Mouse (Mus musculus) midbrain, postnatal 0 days (tissue): ENCODE measurements around the gene Zfp46. TPM values are rescaled to one million over a fixed set of nuclear protein-coding genes. Genes with fewer than 3 reads are reported as not detected.
A peak's percentile ranks its signal among the peaks of the same experiment; 100 is the strongest.

Experiments
- ATAC-seq: fragments of 200-750 bp; cut with Nextera tagmentation; 2 replicates; pipeline ENCODE4 v1.8.0; 2017; ENCODE audit warnings: moderate number of reproducible peaks, mild to moderate bottlenecking, moderate TSS enrichment, moderate library complexity; ENCODE audit not compliant: low FRiP score
- DNase-seq: peaks from one replicate; pipeline ENCODE4 v3.0.0-alpha.2; 2015; ENCODE audit warnings: low spot score
- H3K27ac ChIP-seq: fragments of 300-500 bp; sonication (generic); 2 replicates; pipeline ENCODE4 v1.5.1; 2014; ENCODE audit warnings: low read depth, mild to moderate bottlenecking, low read length, mixed read lengths
- H3K27me3 ChIP-seq: fragments of 300-500 bp; sonication (generic); 2 replicates; pipeline ENCODE4 v1.6.1; 2014; ENCODE audit warnings: low read length, control low read depth, mixed read lengths; ENCODE audit not compliant: insufficient read depth
- H3K36me3 ChIP-seq: fragments of 300-500 bp; sonication (generic); 2 replicates; pipeline ENCODE4 v1.6.1; 2014; ENCODE audit warnings: low read length, control low read depth, mixed read lengths; ENCODE audit not compliant: insufficient read depth
- H3K4me1 ChIP-seq: fragments of 300-500 bp; sonication (generic); 2 replicates; pipeline ENCODE4 v1.6.1; 2014; ENCODE audit warnings: mild to moderate bottlenecking, control low read depth, antibody characterized with exemption, low read length, mixed read lengths; ENCODE audit not compliant: insufficient read depth
- H3K4me2 ChIP-seq: fragments of 300-500 bp; sonication (generic); 2 replicates; pipeline ENCODE4 v1.6.1; 2014; ENCODE audit warnings: low read depth, mild to moderate bottlenecking, low read length, mixed read lengths; ENCODE audit not compliant: poor library complexity, severe bottlenecking
- H3K4me3 ChIP-seq: fragments of 300-500 bp; sonication (generic); 2 replicates; pipeline ENCODE4 v1.5.1; 2014; ENCODE audit warnings: low read depth, mild to moderate bottlenecking, low read length, moderate library complexity
- H3K9ac ChIP-seq: fragments of 300-500 bp; sonication (generic); replicated peaks from 2 replicates; pipeline ENCODE4 v1.6.1; 2014; ENCODE audit warnings: mild to moderate bottlenecking, low read length, moderate library complexity, mixed read lengths; ENCODE audit not compliant: poor library complexity, severe bottlenecking
- H3K9me3 ChIP-seq: fragments of 300-500 bp; sonication (generic); 2 replicates; pipeline ENCODE4 v1.6.1; 2016; ENCODE audit warnings: low read length, control low read depth
- CTCF ChIP-seq: IDR thresholded peaks from 2 replicates; pipeline ENCODE4 v1.5.1; 2016; ENCODE audit warnings: antibody characterized with exemption, mild to moderate bottlenecking
- WGBS: fragments of 180-500 bp; shearing (Covaris S2); extraction: QIAGEN DNeasy Blood & Tissue Kit; methylation state at CpG from one replicate; pipeline ENCODE4 v1.1.7; 2014; 5-methylcytosine and 5-hydroxymethylcytosine counted together
- polyA plus RNA-seq: library from polyadenylated mRNA; unstranded; fragments of >200 nt; fragmentation: Nextera tagmentation; extraction: Ambion mirVana; gene quantifications from 2 replicates; pipeline ENCODE4 v1.2.1, GENCODE M21; 2015
- total RNA-seq: library from RNA; depleted of rRNA; stranded (reverse); fragments of >200 nt; gene quantifications from 2 replicates; pipeline ENCODE4 v1.2.3, GENCODE M21; 2014

The Zfp46 gene
- total and polyA plus RNA-seq, 2 experiments from 2014 or later, result 27.7 to 53.8 TPM

- peak within 1 kb of the TSS; percentile 97 for H3K9ac ChIP-seq
- WGBS, result 1% methylated on average over 65 of the region's 65 CpGs
- no peaks in the 10 kb centered on the region for H3K27me3 ChIP-seq
- DNase-seq (peak; percentile 99), ATAC-seq (peak; percentile 99)
- TF ChIP-seq CTCF, result no peak
- H3K4me3 ChIP-seq, result peak within 1 kb of the TSS; percentile 100
- H3K36me3 ChIP-seq, result no peaks in the 10 kb centered on the region
- H3K4me1 ChIP-seq, result 0 out of 2 replicates have a peak, but pooled peaks cover 6% of the 10 kb centered on the region
- H3K9me3 ChIP-seq, result no peaks in the 10 kb centered on the region
- H3K27ac ChIP-seq, result peak within 1 kb of the TSS; percentile 98
- H3K4me2 ChIP-seq, result peak within 1 kb of the TSS; percentile 77
Measured at GRCm38 (mm10) chr4:136310229-136311041, 26.0 kb downstream of the Zfp46 start, which contains the start of gene Hnrnpr. Hnrnpr (plus strand) TSS chr4:136310942.

GRCm38 (mm10) chr4:136311042-136311999 is 26.8 kb downstream of the Zfp46 start:
- no peaks in the 10 kb centered on the region for H3K9me3 ChIP-seq
- no peaks in the 10 kb centered on the region for H3K27me3 ChIP-seq
- peak overlapping the region; percentile 98 for H3K27ac ChIP-seq
- no peak for TF ChIP-seq CTCF
- ATAC-seq (no peak), DNase-seq (no peak)
- H3K9ac ChIP-seq, result peak overlapping the region; percentile 97
- peak overlapping the region; percentile 77 for H3K4me2 ChIP-seq
- peak overlapping the region; percentile 100 for H3K4me3 ChIP-seq
- H3K4me1 ChIP-seq, result 0 out of 2 replicates have a peak, but pooled peaks cover 6% of the 10 kb centered on the region
- under 1% methylated on average over 73 of the region's 81 CpGs for WGBS
- no peaks in the 10 kb centered on the region for H3K36me3 ChIP-seq

- DNase-seq (no peak), ATAC-seq (no peak)
- H3K4me3 ChIP-seq, result peak overlapping the region; percentile 100
- no peaks in the 10 kb centered on the region for H3K27me3 ChIP-seq
- TF ChIP-seq CTCF, result no peak
- H3K9ac ChIP-seq, result no peak overlapping the region
- no peak overlapping the region for H3K27ac ChIP-seq
- 0 out of 2 replicates have a peak, but pooled peaks cover 6% of the 10 kb centered on the region for H3K4me1 ChIP-seq
- no peaks in the 10 kb centered on the region; the same call in 1 of the 2 replicates for H3K36me3 ChIP-seq
- peak overlapping the region; percentile 77 for H3K4me2 ChIP-seq
- H3K9me3 ChIP-seq, result no peaks in the 10 kb centered on the region
- 12% methylated on average over 4 of the region's 4 CpGs for WGBS
Measured at GRCm38 (mm10) chr4:136312616-136313015, 28.1 kb downstream of the Zfp46 start.

GRCm38 (mm10) chr4:136317667-136318066 is 33.2 kb downstream of the Zfp46 start:
- WGBS, result 58% methylated on average over 4 of the region's 4 CpGs
- no peak for ATAC-seq

GRCm38 (mm10) chr4:136320016-136320415 is 35.5 kb downstream of the Zfp46 start:
- H3K9me3 ChIP-seq, result no peaks in the 10 kb centered on the region
- no peaks in the 10 kb centered on the region for H3K27me3 ChIP-seq
- no peak overlapping the region for H3K27ac ChIP-seq
- DNase-seq, result no peak
- ATAC-seq, result no peak
- H3K9ac ChIP-seq, result no peak overlapping the region
- 91% methylated on average over 4 of the region's 4 CpGs for WGBS
- TF ChIP-seq CTCF, result no peak
- no peak overlapping the region for H3K4me3 ChIP-seq
- H3K4me2 ChIP-seq, result no peak overlapping the region
- H3K4me1 ChIP-seq, result no peaks in the 10 kb centered on the region
- peaks cover 21% of the 10 kb centered on the region for H3K36me3 ChIP-seq

More at GRCm38 (mm10) chr4:136317667-136318066, 33.2 kb downstream of the Zfp46 start:
- Histone ChIP-seq H3K9ac (no peak overlapping the region), H3K9me3 (no peaks in the 10 kb centered on the region), H3K4me2 (no peak overlapping the region), H3K36me3 (peaks cover 21% of the 10 kb centered on the region), H3K27ac (no peak overlapping the region), H3K4me3 (no peak overlapping the region), H3K27me3 (no peaks in the 10 kb centered on the region), H3K4me1 (0 out of 2 replicates have a peak, but pooled peaks cover 4% of the 10 kb centered on the region)
- TF ChIP-seq CTCF, result no peak
- no peak for DNase-seq
